ENCODE assay signal across 24 mouse cellular contexts in genomic region chr1:141831444-141831843, GRCm38 (mm10).
"Had no signal": no experiment of that assay in that cellular context is flagged by ENCODE, and none has a peak within 500 bp of the region (broad histone marks: within the 10 kb centered on the region; RNA-seq: fewer than 3 reads in every experiment).

No protein-coding gene starts in this region.

- H3K4me2 ChIP-seq: limb, embryonic 12.5 days; limb, embryonic 15.5 days; liver, embryonic 11.5 days; lung, embryonic 15.5 days; midbrain, embryonic 13.5 days; neural tube, embryonic 13.5 days had no signal

- DNase-seq: kidney, adult 18-20 months; kidney, adult 9 months; kidney, postnatal 14 days; kidney, postnatal 4 days; liver, postnatal 0 days; lung, postnatal 10 days; lung, postnatal 36 days; right cerebral cortex, postnatal 25 days; spleen, adult 18-20 months; thymus, adult 2 months; thymus, postnatal 14 days; thymus, postnatal 4 days had no signal

- ATAC-seq: intestine, embryonic 16.5 days; liver, postnatal 0 days; midbrain, embryonic 13.5 days; midbrain, embryonic 16.5 days had no signal

- H3K36me3 ChIP-seq: limb, embryonic 12.5 days; limb, embryonic 15.5 days; lung, embryonic 15.5 days; midbrain, embryonic 10.5 days; midbrain, embryonic 13.5 days; neural tube, embryonic 13.5 days had no signal

- H3K9me3 ChIP-seq: limb, embryonic 12.5 days; limb, embryonic 15.5 days; lung, embryonic 15.5 days; megakaryocyte, embryonic 14.5 days; midbrain, embryonic 10.5 days; midbrain, embryonic 13.5 days; neural tube, embryonic 13.5 days had no signal

- H3K27ac ChIP-seq: limb, embryonic 12.5 days; limb, embryonic 15.5 days; liver, embryonic 14.5 days; lung, embryonic 15.5 days; midbrain, embryonic 10.5 days; midbrain, embryonic 13.5 days; neural tube, embryonic 13.5 days had no signal

- H3K9ac ChIP-seq: limb, embryonic 12.5 days; limb, embryonic 15.5 days; liver, embryonic 14.5 days; liver, postnatal 0 days; lung, embryonic 15.5 days; midbrain, embryonic 13.5 days; neural tube, embryonic 13.5 days had no signal

- H3K4me1 ChIP-seq: limb, embryonic 12.5 days; limb, embryonic 15.5 days; lung, embryonic 15.5 days; megakaryocyte, embryonic 14.5 days; midbrain, embryonic 10.5 days; midbrain, embryonic 13.5 days; neural tube, embryonic 13.5 days had no signal

- H3K4me3 ChIP-seq: limb, embryonic 12.5 days; limb, embryonic 15.5 days; lung, embryonic 15.5 days; megakaryocyte, embryonic 14.5 days; midbrain, embryonic 10.5 days; midbrain, embryonic 13.5 days; myocyte; neural tube, embryonic 13.5 days had no signal

- H3K27me3 ChIP-seq: limb, embryonic 12.5 days; limb, embryonic 15.5 days; lung, embryonic 15.5 days; megakaryocyte, embryonic 14.5 days; midbrain, embryonic 13.5 days; neural tube, embryonic 13.5 days had no signal
